9 mouse cellular contexts compared by ENCODE assay signal in genomic region chr12:112869783-112870204, GRCm38 (mm10). TPM values are rescaled to one million over a fixed set of nuclear protein-coding genes. Genes with fewer than 3 reads are reported as not detected.
A peak's percentile ranks its signal among the peaks of the same experiment; 100 is the strongest.
DNase-seq lines count a peak whose midpoint lies in the region; ATAC-seq lines count a peak whose summit lies in the region.
"Had no signal": no experiment of that assay in that cellular context is flagged by ENCODE, and none has a peak within 500 bp of the region (broad histone marks: within the 10 kb centered on the region; RNA-seq: fewer than 3 reads in every experiment).

No protein-coding gene starts in this region.

- WGBS in kidney, embryonic 16.5 days: 6% methylated on average over 16 of the region's 16 CpGs
- 14% methylated on average over 16 of the region's 16 CpGs for WGBS in hindbrain, embryonic 16.5 days
- 10% methylated on average over 16 of the region's 16 CpGs for WGBS in neural tube, embryonic 15.5 days

- H3K27ac ChIP-seq in kidney, embryonic 16.5 days (ENCODE audit: low read length): no peak overlapping the region
- H3K27ac ChIP-seq in hindbrain, embryonic 16.5 days (ENCODE audit: low read depth, low read length): no peak overlapping the region
- no peak overlapping the region for H3K27ac ChIP-seq in neural tube, embryonic 15.5 days (replicated peaks)
- H3K27ac ChIP-seq: liver, embryonic 13.5 days had no signal

- DNase-seq in kidney, postnatal 4 days: no peak
- peak; percentile 62 for DNase-seq in embryo, embryonic 11 days
- no peak for DNase-seq in cerebellum, postnatal 10 days
- DNase-seq in urinary bladder, postnatal 10 days (ENCODE audit: low spot score): no peak
- DNase-seq: cerebellum, postnatal 36 days; liver, embryonic 13.5 days had no signal

- H3K4me3 ChIP-seq in kidney, embryonic 16.5 days (ENCODE audit: low read length): no peak overlapping the region
- H3K4me3 ChIP-seq in hindbrain, embryonic 16.5 days (ENCODE audit: low read length): no peak overlapping the region
- H3K4me3 ChIP-seq in neural tube, embryonic 15.5 days (replicated peaks): no peak overlapping the region
- H3K4me3 ChIP-seq: liver, embryonic 13.5 days had no signal

- ATAC-seq in kidney, embryonic 16.5 days (ENCODE audit: low FRiP score, low TSS enrichment): no peak
- no peak for ATAC-seq in hindbrain, embryonic 16.5 days
- ATAC-seq in neural tube, embryonic 15.5 days (ENCODE audit: low FRiP score): no peak

- H3K4me2 ChIP-seq in kidney, embryonic 16.5 days (replicated peaks; ENCODE audit: low read depth, low read length): peak overlapping the region; percentile 8; the same call in 1 of the 2 replicates
- peak overlapping the region; percentile 46 for H3K4me2 ChIP-seq in hindbrain, embryonic 16.5 days (ENCODE audit: low read length)
- H3K4me2 ChIP-seq in neural tube, embryonic 15.5 days: peak overlapping the region; percentile 45
- H3K4me2 ChIP-seq: liver, embryonic 13.5 days had no signal

- H3K9me3 ChIP-seq in kidney, embryonic 16.5 days (ENCODE audit: low read length): no peaks in the 10 kb centered on the region
- H3K9me3 ChIP-seq in hindbrain, embryonic 16.5 days (ENCODE audit: control insufficient read depth, low read length): no peaks in the 10 kb centered on the region
- no peaks in the 10 kb centered on the region for H3K9me3 ChIP-seq in neural tube, embryonic 15.5 days (replicated peaks)
- H3K9me3 ChIP-seq: liver, embryonic 13.5 days had no signal

- H3K4me1 ChIP-seq in kidney, embryonic 16.5 days (ENCODE audit: insufficient read depth, low read length): peaks cover 17% of the 10 kb centered on the region
- peaks cover 11% of the 10 kb centered on the region for H3K4me1 ChIP-seq in hindbrain, embryonic 16.5 days (ENCODE audit: control insufficient read depth, insufficient read depth, low read depth, low read length)
- H3K4me1 ChIP-seq in neural tube, embryonic 15.5 days: peaks cover 13% of the 10 kb centered on the region

- 0 out of 2 replicates have a peak overlapping the region, but pooled peaks have one; percentile 12 for H3K9ac ChIP-seq in kidney, embryonic 16.5 days (replicated peaks; ENCODE audit: low read length)
- H3K9ac ChIP-seq in hindbrain, embryonic 16.5 days (ENCODE audit: low read depth, low read length): peak overlapping the region; percentile 27; the same call in 1 of the 2 replicates
- H3K9ac ChIP-seq in neural tube, embryonic 15.5 days (replicated peaks): no peak overlapping the region
- H3K9ac ChIP-seq: liver, embryonic 13.5 days had no signal

- no peaks in the 10 kb centered on the region for H3K36me3 ChIP-seq in kidney, embryonic 16.5 days (ENCODE audit: insufficient read depth, low read length)
- no peaks in the 10 kb centered on the region for H3K36me3 ChIP-seq in hindbrain, embryonic 16.5 days (ENCODE audit: control insufficient read depth, insufficient read depth, low read length)
- H3K36me3 ChIP-seq in neural tube, embryonic 15.5 days: no peaks in the 10 kb centered on the region
- H3K36me3 ChIP-seq: liver, embryonic 13.5 days had no signal

- H3K27me3 ChIP-seq in kidney, embryonic 16.5 days (ENCODE audit: insufficient read depth, low read length): peaks cover 16% of the 10 kb centered on the region
- H3K27me3 ChIP-seq in hindbrain, embryonic 16.5 days (replicated peaks; ENCODE audit: control insufficient read depth, insufficient read depth, low read length): peaks cover 11% of the 10 kb centered on the region
- H3K27me3 ChIP-seq in neural tube, embryonic 15.5 days (replicated peaks): peaks cover 31% of the 10 kb centered on the region

RNA-seq across cellular contexts. Expression of gene Gpr132, which starts 1.8 kb away (rescaled TPM):
- polyA plus RNA-seq in kidney, embryonic 16.5 days (2015; fragmentation: Nextera tagmentation; extraction: Ambion mirVana): 0.15 and 0.22 TPM in 2 replicates
- 0.08 TPM in 1 of 2 replicates, not detected in the other for polyA plus RNA-seq in hindbrain, embryonic 16.5 days (2015; fragmentation: Nextera tagmentation; extraction: Ambion mirVana)
- 0.08 and 2.8 TPM in 2 replicates for polyA plus RNA-seq in neural tube, embryonic 15.5 days (2015; fragmentation: Nextera tagmentation; extraction: Ambion mirVana)

RNA-seq across cellular contexts. Expression of gene Cdca4, which starts 40.6 kb away (rescaled TPM):
- 113 and 124 TPM in 2 replicates for polyA plus RNA-seq in kidney, embryonic 16.5 days (2015; fragmentation: Nextera tagmentation; extraction: Ambion mirVana)
- 31.3 and 36.7 TPM in 2 replicates for polyA plus RNA-seq in hindbrain, embryonic 16.5 days (2015; fragmentation: Nextera tagmentation; extraction: Ambion mirVana)
- 30.3 and 48.6 TPM in 2 replicates for polyA plus RNA-seq in neural tube, embryonic 15.5 days (2015; fragmentation: Nextera tagmentation; extraction: Ambion mirVana)

RNA-seq across cellular contexts. Expression of gene Jag2, which starts 59.8 kb away (rescaled TPM):
- 2.2 and 2.5 TPM in 2 replicates for polyA plus RNA-seq in kidney, embryonic 16.5 days (2015; fragmentation: Nextera tagmentation; extraction: Ambion mirVana)
- polyA plus RNA-seq in hindbrain, embryonic 16.5 days (2015; fragmentation: Nextera tagmentation; extraction: Ambion mirVana): 10.7 and 11.1 TPM in 2 replicates
- polyA plus RNA-seq in neural tube, embryonic 15.5 days (2015; fragmentation: Nextera tagmentation; extraction: Ambion mirVana): 13.6 and 14.8 TPM in 2 replicates
